Mouse (Mus musculus) adrenal gland, postnatal 4 days (tissue): ENCODE data around the gene Tctn3. TPM values are rescaled to one million over a fixed set of nuclear protein-coding genes. Genes with fewer than 3 reads are reported as not detected.
"Not testable (repeated sequence)": the region's sequence is repeated elsewhere in the genome, so short reads cannot be mapped to it uniquely, and the experiment has no call there.

ENCODE experiments used
- DNase-seq, 2 experiments: peaks; one replicate each; pipeline ENCODE4 v3.0.0; 2021 to 2022; ENCODE audit warnings: low spot score in 2 of 2, mixed read lengths in 2 of 2
- total RNA-seq, 2 experiments: library from RNA; stranded (reverse); gene quantifications; 2 replicates each; pipeline ENCODE4 v1.2.3; 2021

Gene Tctn3
- total RNA-seq, 2 experiments from 2014 or later, result 9.1 to 9.3 TPM

DNA sequence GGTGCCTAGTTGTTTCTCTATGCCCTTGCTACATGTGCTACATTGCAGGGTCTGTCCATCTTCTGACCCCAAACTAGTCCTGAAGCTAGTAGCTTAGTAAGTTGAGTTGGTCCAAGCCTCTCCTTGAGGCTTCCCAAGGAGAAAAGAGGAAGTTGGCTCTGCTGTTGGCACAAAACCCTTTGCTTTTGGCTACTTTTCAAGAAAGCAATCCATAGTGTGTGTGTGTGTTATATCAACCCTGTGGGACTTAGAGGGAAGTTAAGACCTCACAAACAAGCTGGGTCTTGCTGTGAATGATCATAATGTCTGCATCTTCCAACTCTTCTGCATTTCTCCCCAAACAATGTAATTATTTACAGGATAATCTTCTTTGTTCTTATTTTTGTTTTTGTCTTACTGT is 16.9 kb upstream of the Tctn3 start:
- no peak for DNase-seq

DNA sequence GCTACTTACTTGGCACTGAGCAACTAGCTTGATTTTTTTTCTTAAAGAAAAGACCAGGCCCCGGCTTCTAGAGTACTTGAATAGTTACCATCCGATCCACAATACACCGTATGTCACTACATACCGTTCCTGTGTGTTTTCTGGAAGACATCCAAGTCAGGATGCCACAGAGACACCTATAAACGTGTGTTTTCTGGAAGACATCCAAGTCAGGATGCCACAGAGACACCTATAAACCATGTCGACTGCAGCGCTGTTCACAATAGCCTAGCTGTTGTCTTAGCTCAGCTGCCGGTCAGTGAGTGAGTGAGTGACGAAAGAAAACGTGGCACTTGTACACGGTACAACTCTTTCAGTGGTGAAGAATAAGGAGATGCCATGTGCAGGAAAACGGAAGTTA is 13.9 kb upstream of the Tctn3 start:
- DNase-seq, result no peak

DNA sequence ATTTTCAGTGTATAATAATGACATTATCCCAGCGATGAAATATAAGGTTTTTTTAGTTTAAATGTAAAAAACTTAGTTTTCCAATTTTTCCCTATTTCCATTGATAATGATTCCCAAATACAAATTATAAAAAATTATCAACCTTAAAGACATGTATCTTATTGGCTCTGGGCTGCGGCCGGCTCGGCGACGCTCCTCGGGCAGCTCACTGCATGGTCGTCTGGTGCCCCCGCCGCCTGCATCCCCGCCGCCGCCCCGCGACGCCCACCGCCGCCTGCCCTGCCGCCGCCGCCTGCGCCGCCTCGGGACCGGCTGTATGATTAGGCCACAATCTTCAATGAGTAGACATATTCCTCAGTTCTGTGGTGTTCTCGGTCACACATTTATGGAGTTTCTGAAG is 9.6 kb upstream of the Tctn3 start:
- DNase-seq, result not testable (repeated sequence)

DNA sequence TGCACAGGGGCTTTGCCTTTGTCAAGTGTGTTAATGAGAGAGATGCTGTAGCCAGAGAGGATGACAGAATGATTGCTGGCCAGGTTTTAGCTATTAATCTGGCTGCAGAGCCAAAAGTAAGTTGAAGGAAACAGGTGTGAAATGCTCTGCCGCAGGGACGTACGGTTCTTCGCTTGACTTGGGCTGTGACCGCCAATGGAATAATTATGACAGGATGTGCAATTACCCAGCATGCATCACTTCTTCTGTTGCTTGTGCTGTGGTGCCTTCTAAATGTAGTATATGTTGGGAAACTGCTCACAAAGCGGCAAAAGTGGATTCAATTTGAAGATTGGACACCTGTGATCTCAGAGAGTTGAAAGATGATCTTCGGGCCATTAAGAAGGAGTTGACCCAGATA is 4.0 kb upstream of the Tctn3 start:
- no peak for DNase-seq

DNA sequence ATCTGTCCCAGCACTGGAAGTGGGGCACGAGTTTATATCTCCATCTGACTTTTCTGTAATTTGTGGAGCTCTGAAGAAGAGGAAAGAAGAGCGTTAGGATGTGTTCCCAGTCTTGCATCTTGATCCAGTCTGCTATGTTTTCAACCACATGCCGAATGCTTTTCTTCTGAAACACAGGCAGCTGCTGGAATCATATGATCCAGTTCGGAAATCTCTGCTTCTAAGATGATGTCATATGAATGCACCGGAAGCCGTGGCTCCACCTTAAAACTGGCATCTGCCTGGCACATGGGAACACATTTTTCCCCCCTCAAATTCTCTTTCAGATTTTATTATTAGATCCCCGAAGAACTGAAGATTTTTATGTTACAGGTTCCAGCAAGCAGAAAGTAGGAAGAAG is 2.8 kb upstream of the Tctn3 start:
- DNase-seq, result no peak

DNA sequence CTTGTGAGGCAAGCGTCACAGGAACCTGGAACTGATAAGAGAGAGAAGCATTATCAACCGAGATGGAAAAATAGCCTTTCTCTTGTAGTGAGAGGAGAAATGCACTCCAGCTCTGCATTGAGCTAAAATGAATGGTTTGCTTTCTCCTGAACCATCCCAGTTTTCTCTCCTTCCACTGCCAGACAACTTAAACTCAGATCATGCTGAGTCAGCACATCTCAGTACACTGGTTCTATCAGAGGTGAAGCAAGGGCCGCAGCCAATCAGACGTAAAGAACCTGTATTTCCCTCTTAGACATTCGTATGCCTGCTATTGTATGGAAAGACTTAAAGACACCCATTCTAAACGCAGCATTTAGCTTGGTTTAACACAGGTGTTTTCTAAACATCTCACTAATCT is 4.4 kb downstream of the Tctn3 start:
- DNase-seq, result no peak

DNA sequence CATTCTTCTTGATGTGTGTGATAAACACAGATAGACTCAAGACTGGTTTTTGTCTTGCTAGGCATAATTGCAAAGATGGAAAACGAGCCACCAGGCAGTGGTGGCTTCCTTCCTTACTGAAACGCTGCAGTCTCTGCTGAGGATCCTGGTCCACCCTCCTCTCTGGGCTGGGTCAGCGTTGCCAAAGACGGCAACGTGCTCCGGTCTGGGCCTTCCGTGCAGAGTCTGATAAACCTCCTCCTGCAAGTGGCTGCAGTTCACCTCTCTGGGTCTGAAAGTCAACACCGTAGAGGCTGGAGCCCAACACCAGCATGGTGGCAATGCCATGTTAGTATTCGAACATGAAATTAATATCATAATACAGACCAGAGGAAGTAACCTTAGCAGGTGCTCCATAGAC is 6.8 kb downstream of the Tctn3 start:
- DNase-seq, result no peak

DNA sequence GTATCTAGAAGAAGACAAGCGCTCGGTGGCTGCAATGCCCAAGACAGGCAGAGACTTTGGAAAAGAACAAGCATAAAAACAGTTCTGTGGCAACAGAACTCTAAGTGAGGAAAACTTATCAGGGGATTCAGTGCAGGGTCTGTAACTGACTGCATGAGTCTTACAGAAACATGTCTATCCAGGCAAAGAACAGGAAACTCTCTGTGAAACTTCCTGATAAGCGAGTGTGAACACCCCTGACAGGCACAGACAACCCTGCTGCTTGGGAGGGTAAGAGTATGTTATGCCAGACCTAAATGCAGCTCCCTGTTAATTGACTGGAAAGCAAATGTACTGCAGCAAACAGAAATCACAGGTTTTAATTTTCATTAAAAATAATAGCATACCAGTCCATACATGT is 10.2 kb downstream of the Tctn3 start:
- no peak for DNase-seq

DNA sequence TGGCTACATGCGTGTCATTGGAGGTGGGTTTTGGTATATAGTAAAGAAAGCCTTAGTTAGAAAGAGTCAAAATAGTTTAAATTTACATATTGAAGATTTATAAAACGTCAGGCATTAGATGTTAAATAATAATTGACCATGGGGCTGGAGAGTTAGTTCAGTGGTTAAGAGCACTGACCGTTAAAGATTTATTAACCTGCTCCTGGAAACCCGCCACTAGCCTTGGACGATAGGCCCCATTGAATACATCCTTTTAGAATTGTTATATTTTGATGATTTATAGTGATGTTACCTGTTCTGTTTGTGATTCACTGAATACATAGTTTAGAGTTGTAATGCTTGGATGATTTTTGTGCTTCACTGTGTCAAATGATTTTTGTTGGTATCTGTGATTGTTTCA is 11.2 kb downstream of the Tctn3 start:
- DNase-seq, result not testable (repeated sequence)

DNA sequence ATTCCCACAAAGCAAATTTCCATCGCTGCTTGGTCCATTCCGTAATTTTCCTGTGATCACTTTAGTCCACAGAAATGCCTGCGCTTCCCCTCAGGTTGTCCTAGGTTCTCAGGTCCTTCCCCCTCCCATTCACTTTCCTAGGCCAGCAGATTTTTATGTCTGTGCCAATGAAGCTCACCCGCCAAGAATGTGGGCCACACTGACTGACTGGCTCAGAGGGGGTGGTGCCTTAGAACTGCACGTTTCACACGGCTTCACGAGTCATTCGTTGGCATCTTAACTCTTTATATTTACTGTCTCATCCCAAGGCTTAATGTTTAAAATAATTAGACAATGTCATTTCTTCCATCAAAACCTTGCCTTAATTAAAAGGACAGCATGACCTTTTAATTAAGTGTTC is 16.2 kb downstream of the Tctn3 start:
- no peak for DNase-seq

DNA sequence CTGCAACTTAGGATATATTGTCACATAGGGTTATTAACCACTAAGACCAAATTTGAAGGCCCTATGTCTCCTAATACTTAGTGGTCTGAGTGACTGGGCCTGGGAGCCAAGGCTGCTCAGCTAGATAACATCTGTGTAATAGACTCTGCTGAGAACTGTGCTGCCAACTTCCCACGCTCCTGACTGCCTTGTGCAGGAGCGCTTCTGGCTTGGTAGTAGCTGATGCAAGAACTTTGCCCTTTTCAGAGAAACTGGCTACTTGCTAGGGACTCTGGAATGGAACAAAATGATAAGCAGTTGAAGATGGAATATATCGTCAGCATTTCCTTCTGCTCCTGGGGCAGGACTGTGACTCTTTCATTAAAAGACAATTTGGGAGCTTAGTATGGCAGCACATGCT is 16.8 kb downstream of the Tctn3 start:
- no peak for DNase-seq

DNA sequence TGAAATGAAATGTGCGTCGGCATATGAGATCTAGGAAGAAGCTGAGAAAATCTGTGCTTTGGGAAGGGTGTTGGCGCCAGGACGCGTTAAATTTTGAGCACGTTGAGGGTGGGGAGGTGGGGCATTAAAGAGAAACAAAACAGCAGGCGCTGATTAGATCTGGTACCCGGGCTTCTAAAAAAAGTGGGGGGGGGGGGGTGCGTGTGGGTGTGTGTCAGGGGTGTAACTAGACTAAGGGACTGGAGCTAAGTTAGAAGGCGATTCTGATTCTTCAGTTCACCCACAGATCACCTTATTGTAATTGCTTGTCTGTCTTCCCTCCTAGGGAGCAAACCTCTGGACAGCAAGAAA is 22.5 kb downstream of the Tctn3 start:
- DNase-seq, result no peak

DNA sequence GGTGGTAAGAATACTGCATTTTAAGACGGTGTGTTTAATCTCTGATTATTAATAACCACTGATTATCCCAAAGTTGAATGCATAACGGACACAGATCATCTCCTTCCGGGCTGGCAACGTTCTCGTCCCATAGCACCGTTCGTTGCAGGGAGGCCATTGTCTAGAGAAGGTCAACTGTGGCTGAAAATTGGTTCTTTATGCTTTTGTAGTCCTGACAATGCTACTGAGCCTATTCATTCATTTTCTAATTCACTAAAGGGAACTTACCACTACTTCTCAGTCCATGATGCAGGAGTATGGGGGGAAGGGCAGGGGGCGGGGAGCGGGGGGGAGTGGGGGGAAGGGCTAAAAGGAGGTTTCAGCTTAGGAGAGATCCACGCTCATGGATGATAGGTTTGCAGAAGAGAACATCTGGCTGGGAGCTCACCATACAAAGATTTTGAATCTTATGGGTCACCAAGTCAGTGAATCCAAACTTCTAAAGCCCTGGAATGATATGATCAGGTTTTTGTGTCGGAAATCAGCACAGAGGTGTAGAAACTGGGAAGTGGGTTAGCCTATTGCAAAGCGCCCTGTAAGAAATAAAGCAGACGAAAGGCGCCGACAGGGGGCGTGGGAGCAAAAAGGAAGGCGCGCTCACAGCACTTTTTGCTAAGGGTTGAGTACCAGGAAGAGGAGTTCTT is 23.0 kb downstream of the Tctn3 start:
- peak; percentile 54 to 70 for DNase-seq

DNA sequence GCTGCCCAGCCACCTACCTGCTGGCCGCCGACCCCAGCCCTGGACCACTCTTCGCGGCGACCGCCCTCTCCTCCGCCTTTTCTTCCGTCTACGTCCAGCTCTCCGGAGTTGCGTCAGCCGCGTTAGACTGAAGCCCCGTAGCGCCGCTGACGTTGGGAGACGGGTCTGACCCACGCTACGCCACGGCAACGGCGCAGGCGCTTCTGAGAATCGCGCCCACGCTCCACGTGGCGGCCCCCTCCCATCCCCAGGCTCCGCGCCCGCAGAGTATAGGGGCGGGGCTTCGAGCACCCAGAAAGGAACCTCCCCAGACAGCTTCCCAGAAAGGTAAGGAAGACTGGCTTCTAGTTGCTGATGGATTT is 23.8 kb downstream of the Tctn3 start, which contains the start of gene Aldh18a1:
Aldh18a1 (minus strand) TSS at position 171 of the 362 bp plus-strand sequence.
- peak; percentile 82 to 91 for DNase-seq

DNA sequence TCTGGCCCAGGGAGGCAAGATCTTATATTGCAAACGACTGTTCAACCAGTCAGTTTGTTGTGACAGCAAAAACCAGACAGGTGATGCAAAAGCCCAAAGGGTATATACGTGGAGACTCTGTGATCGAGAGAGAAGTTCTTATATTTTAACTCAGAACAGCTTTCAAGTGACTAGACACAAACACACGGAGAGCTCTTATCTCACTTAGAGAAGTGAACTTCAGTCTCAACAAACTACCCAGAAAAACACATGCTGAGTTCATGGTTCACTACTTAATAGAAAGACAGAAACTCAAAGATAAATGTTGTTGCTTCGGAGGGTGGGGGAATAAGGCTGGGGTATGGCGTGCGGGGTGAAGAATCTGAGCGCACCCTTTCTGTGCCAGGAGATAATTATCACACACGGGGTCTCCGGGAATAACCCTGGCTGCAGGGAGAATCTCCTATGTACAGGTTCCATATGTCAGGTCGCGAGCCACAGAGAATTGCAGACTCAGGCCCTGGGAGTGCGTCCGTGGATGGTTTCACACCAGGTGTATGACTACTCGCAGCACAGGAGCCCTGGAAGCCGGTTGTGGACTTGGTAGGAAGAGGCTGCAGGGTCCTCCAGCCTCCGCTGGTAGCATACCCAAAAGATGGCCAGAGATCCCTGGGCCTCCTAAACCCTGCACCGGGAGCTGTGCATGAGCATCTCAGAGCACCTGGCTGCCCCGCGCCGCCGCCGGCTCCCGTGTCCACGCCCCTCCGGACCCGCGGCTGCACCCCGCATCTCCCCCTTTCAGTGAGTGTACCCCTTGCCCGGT is 24.3 kb downstream of the Tctn3 start:
- DNase-seq, result no peak

DNA sequence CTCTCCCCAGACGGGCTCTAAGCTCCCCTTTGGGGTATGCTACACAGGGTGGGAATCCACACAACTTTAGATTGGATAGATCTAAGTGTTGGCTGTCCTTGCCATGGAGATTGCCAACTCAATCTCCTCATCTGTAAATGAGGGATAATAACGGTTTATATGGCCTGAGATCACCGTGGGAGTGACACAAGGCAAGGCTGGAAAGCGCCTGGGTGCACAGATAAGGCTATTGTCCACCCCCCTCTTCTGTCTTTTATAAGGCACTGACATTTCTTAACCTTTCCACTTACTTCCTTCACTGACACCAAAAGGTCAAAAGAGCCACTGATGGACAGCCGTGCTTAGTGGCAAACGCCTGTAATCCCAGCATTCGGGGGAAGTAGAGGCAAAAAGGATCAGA is 25.1 kb downstream of the Tctn3 start:
- no peak for DNase-seq

DNA sequence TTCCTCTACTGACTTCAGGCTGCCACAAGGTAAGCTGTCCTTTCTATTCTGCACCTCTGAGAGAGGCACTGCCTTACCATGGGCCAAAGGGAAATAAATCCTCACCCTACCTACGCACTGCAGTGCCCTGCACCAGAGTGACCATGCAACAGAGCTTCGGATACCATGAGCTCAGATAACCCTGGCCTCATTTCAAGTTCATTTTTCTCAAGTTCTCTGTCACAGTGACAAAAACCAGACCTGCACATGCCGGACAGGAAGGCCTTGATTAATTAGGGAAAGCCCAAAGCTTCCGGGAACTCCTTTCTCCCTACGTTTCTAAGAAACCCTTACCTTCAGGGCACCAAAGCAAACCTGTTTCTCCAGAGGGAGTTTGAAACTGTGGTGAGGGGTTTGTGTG is 30.4 kb downstream of the Tctn3 start:
- DNase-seq, result no peak

DNA sequence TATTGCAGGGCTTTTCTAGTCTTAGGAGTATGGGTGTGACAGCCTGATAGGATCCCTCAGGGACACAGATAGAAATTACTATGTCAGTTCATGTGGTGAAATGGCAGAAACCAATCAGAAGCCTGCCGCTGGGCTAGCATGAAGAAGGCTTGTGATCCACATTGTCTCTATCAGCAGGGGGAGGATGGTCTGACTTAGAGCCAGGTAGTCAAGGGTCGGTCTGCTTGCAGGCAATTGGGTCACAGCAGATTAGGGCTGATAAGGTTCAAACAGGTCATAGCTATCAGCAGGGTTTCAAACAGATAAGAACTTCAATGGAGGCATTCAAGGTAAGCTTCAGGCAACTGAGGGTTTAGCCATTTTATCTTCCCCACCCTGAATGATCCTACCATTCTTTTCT is 31.1 kb downstream of the Tctn3 start:
- no peak for DNase-seq

DNA sequence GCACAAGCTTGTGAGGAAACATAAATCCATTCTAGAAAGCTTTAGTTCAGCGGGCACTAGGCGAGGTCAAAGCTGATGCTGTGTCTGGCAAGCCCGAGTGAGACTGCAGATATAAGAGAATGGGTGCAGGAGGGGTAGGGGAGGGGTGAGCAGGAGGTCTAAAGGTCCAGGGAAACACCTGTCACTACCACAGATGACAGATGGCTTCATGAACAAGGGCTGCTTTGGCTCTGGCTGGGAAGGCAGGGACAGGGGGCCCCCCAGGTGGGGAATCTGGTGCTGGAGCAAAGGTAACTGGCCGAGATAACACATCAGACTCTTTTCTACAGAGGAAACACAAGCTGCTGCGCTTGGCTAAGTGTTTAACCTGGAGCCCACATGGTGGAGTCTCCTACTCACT is 36.6 kb downstream of the Tctn3 start:
- no peak for DNase-seq

DNA sequence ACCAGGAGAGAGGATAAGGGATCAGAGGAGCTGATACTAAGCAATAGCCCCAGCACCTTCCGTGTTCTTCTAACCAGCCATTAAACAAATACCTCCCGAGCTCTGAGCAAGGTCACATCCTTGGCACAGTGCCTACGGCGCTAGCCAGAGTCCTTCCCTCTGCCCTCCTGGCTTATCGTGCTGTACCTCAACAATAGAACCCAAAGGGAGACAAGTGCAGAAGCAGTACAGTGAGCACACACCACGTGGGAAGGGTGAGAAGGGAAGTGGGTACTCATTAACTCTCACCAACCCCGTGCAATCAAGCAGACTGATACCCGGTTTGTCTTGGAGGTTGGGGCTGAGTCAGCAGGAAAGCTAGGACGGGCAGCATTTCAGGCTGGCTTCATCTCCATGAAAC is 41.3 kb downstream of the Tctn3 start:
- DNase-seq, result no peak

DNA sequence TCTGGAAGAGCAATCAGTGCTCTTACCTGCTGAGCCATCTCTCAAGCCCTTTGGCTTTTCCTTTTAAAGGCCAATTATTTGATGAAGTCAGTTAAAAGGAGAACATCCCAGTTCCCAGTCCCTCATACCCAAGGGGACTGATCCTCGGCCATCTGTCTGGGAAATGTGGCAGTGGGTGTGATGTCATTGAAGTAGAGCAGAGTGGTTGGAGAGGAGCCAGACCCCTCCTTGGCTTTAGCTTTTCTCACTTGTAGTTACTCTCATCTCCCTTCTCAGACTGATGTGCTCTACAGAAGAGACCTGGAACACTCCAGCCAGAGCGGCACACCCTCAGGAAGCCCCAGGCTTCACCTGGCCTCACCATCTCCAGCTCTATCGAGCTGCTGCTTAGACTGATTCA is 44.4 kb downstream of the Tctn3 start:
- no peak for DNase-seq

DNA sequence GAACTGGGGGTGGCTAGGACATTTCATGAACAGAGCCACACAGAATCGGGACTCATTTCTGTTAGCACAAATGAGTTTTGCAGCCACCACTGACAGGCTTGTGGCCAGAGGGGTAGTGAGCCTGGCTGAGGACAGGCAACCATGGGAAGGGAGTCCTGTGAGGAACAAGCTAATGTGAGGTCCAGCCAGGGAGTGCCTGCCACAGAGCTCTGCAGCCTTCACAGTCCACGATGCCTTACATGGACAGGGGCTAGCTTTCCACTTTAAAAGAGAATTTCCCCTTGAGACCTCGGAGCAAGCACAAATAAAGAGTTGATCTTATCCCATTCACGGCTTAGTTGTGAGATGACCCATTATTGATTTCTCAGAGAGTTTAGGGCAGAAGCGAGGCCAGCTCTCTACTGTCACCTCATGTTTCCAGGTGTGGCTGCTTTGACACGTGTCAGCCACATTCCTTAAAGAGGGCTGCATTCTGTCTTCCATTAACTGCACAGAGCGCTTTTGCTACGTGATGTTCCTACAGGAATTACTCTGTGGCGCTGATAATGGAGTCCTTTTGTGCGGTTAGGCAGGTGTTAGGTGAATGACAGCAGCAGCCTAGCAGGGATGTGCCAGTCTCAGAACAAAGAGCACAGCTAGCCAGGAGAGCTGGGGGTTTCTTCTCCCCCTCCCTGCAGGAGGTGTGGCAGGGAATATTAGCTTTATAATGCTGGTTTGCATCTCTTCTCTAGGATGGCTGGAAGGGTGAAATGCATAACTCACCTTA is 48.0 kb downstream of the Tctn3 start:
- DNase-seq, result no peak
